Mouse (Mus musculus): ENCODE data around the gene Flt4.

DNA sequence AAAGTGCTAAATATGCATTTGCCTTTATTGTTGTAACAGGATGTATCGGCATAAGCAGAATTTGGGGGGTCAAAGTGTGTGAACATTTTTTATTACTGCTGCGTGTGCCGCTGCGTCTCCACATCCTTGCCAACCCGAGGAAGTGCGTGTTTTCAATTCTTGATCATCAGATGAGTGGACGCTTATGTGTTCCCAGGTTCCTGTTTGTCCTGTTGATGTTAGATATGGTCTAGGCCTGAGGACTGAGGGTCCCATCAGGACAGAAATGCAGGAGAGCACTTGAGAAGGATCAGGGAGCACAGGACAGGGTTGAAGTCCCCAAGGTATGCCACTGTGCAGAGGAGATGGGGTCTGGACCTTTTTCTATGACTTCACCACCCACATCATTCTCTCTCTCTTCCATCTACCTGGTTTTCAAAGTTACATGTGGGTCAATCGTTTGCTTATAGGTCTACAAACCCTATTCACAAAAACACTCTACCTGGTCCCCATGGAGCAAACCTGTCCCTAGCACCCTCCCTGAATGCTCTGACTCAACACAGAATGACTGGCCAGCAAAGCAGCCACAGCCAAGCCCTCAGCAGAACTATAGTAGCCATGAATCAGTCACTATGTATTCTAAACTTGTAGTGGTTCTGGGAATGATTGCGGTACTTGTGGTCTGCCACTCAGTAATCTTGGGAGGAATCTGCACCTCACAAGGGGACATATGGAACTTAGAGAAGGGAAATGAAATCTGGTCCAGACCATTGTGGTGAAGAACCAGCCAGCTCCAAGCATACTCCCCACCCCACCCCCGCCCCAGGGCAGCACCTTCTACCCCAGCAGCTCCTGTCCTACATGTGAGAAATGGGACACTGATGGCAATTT is 7.0 kb downstream of the Flt4 start:
- TF ChIP-seq CTCF (IDR thresholded peaks at IDR 0.05; ENCODE audit: borderline replicate concordance, insufficient read depth, low read length) (no peak), POLR2A (IDR thresholded peaks at IDR 0.05; ENCODE audit: low read depth, low read length) (no peak)

Data from embryonic fibroblast, embryonic 13.5 days (primary cell).